Mouse (Mus musculus): ENCODE measurements around the gene Casz1.
A peak's percentile ranks its signal among the peaks of the same experiment; 100 is the strongest.

Casz1 gene

DNA sequence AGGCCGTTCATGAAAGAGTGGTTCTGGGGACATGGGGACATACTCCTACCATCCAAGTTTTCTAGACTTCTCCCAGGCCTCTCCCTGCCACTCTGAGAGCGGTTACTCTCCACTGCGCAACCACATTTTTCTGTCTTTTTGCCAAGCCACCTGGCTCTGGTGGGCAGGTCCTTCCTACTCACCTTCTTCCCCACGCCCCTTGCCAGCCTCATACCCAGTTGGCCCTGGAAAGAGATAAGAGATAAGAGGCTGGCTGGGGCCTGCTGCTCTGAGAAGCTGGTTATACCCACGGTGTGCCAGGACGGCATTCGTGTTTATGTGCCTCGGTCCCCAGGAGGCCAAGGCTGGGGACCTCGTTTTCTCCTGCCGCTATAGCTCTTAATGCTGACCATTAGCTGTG, 102.6 kb downstream of the Casz1 start:
- DNase-seq (ENCODE audit: low read depth) = no peak

GRCm38 (mm10) chr4:148908214-148908681, 104.0 kb downstream of the Casz1 start:
- peak; percentile 45 for DNase-seq (ENCODE audit: low read depth)

DNA sequence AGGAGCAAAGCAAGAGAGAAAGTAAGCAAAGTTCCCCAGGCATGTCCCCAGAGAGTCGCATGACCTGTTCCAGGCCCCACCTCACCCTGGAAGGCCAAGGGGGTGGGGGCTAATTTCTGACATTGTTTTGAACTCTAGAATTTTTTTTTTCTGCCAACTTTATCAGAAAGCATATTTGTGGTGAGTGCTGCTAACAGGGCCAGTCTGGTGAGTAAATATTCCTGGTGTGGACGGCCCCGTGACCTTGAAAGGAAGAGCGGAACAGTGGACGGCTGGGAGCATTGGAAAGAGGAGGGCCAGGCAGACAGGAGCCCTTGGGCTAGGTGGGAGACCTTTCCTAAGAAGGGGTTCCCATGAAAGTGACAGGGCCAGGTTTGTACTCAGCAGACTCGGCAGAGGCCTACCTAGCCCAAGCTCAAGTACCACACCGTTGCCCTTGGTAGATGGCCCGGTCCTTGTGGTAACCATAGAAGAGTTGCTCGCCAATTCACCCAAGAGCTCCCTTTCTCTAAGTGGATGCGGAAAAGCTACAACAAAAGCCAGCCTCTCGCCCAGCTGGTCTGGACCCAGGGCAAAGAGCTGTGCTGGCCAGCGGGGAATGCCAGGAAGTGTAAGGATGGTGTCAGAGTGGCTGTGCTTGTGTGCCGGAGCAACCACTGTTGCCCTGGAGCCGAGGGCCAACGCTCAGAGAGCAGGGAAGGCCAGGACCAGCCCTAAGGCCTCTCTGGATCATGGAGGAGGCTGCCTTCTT, 104.7 kb downstream of the Casz1 start:
- DNase-seq (ENCODE audit: low read depth) = no peak

GRCm38 (mm10) chr4:148909566-148909965, 105.3 kb downstream of the Casz1 start:
- DNase-seq (ENCODE audit: low read depth) = no peak

GRCm38 (mm10) chr4:148912134-148912533, 107.9 kb downstream of the Casz1 start:
- DNase-seq (ENCODE audit: low read depth) = no peak

DNA sequence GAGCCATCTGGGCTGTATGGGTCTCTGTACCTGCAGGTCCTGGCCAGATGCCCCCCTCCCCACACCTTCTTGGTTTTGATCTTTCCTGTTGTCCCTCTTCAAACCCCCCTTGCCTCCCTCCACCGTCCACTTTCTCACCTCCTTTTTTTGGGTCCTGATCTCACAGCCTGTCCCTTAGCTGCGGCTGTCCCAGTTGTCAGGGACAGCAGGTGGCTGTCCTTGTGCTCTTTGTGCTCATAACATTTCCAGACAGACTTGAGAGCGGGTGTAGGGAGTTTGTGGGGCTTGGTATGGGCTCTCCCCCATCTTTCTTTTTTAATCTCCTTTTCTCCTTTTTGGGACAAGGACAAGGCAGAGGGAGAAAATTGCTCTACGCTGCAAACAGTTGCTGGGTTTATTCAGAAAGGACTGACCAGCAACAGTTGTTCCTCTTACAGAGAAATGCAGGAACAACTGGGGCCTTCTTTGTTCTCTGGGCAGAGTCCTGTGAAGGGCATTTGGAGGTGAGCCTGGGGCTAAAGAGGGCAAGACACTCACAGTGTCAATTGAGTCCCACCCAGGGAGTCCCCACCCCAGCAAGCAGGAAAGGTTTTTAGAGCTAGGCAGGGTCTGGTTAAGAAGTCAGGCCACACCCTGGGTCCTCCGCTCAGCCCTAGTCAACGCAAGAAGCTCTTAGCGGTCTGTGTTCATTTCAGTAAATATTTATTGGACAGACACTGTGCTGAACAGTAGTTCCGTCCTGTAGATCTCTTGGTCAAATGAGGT, 108.8 kb downstream of the Casz1 start:
- DNase-seq (ENCODE audit: low read depth) = no peak

GRCm38 (mm10) chr4:148914863-148915622, 110.8 kb downstream of the Casz1 start:
- DNase-seq (ENCODE audit: low read depth) = peak; percentile 54

GRCm38 (mm10) chr4:148915849-148916248, 111.6 kb downstream of the Casz1 start:
- DNase-seq (ENCODE audit: low read depth) = no peak

- no peak for DNase-seq (ENCODE audit: low read depth)
Measured at GRCm38 (mm10) chr4:148918707-148919447, 114.6 kb downstream of the Casz1 start.

GRCm38 (mm10) chr4:148920610-148921009, 116.4 kb downstream of the Casz1 start:
- no peak for DNase-seq (ENCODE audit: low read depth)

- DNase-seq (ENCODE audit: low read depth) = no peak
Measured at GRCm38 (mm10) chr4:148922221-148922700, 118.0 kb downstream of the Casz1 start.

DNA sequence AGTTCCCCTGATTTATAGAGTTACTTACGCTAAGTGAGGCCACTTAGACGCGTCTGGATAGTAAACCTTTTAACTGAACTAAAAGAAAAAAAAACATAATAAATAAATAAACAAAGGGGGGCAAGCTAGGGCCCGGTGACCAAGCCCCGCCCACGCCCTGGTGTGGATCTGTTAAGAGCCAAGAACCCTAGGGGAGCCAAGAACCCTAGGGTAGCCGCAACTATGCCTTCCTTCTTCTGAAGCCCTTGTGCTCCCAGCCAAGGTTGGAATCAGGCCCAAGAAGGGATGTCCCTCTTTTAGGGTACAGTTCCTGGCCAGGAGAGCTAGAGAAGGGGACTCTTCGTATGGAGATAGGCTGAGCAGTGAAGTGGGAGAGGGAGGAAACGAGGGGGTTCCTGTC, 119.2 kb downstream of the Casz1 start:
- no peak for DNase-seq (ENCODE audit: low read depth)

DNA sequence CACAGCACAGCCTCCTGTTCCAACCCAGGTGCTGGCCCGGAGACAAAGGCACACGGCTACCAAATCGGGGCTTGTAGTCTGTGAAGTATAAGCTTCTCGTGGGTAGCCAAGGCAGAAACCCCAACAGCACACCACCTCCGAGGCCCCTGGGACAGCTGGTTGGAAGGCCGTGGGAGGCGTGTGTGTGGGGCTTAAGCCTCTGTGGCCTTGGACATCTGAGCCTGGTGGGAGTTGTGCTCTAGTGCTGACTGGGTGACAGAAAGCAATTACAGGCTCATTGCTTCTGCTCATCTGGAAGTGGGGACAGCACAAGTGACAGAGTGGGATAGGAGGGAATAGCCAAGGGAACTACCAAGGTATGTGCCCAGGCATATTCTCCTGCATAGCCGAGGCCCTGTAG, 119.7 kb downstream of the Casz1 start:
- no peak for DNase-seq (ENCODE audit: low read depth)

DNA sequence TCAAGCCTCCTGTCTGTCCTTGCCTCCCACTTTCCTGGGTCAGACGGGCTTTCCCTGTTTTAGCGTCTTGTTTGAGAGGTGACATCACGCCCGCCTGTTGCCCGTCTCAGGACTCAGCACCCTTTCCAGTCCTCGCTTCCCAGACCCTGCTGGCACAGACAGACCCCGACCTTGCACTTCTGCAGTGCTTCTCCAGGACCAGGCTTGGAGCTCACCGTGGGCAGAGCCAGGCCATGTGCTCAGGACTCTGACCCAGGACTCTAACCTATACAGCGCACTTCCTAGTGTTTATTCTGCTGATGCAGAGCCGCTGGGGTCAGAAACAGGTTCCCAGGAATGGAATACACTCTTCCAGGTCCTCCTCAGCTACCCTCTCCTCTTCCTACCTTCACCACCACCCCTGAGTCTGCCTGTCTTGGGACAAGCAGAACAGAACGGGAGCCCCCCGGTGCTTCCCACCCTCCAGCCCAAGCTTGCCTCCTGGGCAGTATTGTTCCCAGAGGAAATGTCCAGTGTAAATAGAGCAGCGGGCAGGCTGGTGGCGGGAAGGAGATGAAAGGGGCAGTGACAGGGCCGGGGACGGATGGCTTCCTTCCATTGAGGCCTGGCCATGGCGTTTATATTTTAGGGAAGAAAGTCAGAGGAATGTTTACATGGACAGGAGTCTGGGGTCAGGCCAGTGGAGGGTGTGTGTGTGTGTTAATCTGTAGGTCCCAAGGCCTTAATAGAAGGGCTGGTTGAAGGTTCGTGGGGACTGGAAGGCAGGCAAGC, 121.5 kb downstream of the Casz1 start:
- DNase-seq (ENCODE audit: low read depth) = no peak

DNA sequence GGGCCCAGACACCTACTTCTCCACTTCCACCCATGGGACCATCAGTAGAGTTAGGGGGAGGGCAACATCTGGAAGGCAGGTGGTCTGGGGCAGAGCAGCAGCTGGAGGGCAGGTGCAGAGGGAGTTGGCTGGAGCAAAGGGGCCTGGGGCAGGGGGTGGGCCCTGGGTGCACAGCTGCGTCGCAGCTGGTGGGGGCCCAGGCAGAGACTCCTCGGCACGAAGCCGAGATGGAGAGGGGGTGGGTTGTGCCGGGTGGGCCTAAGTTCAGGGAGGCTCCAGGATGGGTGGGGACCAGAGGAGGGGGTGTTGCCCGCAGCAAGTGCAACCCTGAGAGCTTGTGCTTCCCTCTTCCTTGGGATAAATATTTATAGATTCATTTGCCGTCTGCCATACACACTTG, 122.2 kb downstream of the Casz1 start:
- DNase-seq (ENCODE audit: low read depth) = no peak

DNA sequence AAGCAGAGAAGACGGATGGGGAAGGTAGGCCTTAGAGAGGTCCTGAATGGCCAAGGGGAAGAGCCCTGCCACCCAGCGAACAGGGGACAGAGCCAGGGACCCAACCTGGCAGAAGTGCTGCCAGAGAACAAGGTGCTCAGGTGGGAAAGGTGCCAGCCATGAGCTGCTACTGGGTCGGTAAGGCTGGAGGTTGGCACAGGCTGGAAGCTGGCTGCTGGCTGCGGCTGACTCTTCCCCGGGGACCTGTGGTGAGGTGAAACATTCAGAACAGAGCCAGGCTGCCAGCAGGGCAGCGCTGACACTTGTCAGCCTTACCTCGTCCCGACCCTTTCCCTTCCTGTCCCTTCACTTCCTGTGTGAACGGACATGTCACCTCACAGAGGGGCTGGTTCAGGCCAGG, 124.1 kb downstream of the Casz1 start:
- no peak for DNase-seq (ENCODE audit: low read depth)

GRCm38 (mm10) chr4:148928876-148929275, 124.6 kb downstream of the Casz1 start:
- DNase-seq (ENCODE audit: low read depth) = no peak

DNA sequence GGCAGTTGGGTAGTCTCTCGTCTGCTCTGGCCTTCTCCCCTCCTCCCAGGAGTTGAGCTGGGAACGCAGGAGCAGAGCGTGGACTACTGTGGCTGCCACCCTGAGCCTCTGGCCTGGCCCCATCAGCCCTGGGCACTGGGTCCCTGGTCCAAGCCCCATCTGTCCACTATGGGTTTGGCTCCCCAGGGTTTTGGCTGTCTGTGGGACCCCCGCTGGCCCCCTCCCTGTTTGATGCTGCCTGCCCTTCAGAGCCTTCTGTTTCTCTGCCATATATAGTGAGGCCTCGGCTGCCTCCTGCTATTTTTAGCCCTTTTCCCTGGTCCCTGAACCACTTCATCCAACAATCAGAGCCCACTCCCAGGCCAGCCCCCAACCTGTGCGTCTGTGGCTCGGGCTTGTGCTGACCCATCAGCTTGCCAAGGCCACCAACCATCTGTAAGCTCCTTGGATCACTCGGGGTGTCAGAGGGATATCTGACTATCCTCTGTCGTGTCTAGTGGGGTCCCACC, 126.5 kb downstream of the Casz1 start:
- DNase-seq (ENCODE audit: low read depth) = no peak

GRCm38 (mm10) chr4:148933109-148933508, 128.9 kb downstream of the Casz1 start:
- no peak for DNase-seq (ENCODE audit: low read depth)

GRCm38 (mm10) chr4:148935211-148935610, 131.0 kb downstream of the Casz1 start:
- no peak for DNase-seq (ENCODE audit: low read depth)

GRCm38 (mm10) chr4:148936111-148936510, 131.9 kb downstream of the Casz1 start:
- DNase-seq (ENCODE audit: low read depth) = no peak
